Mouse (Mus musculus): ENCODE measurements at regions not wholly inside any gene's neighbourhood (a gene's known extent, or its start where the extent isn't known, plus 50 kb on each side); places are given as distances from the start of the nearest gene placed in this dataset.
A peak's percentile ranks its signal among the peaks of the same experiment; 100 is the strongest.

DNA sequence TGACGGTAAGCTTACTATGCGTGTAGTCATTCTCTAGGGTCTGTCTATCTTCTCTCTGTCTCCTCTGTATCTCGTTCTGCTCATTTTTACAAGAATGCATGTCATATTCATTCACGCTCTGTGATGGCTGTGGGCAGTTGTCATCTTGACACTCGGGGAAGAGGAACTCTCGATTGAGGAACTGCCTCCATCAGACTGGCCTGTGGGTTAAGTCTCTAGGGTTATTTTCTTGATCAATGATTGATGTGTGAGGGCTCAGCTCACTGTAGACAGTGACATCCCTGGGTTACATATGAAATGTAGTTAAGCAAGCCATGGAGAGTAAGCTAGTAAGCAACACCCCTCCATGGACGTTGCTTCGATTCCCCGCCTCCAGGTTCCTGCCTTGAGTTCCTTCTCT, 178.0 kb upstream of the Rreb1 start:
- Histone ChIP-seq H3K27ac (ENCODE audit: control insufficient read depth, insufficient read depth, low read depth, low read length) (no peak overlapping the region), H3K36me3 (ENCODE audit: control insufficient read depth, insufficient read depth, low read length) (no peaks in the 10 kb centered on the region), H3K4me1 (ENCODE audit: control insufficient read depth, insufficient read depth, low read length) (no peaks in the 10 kb centered on the region), H3K4me3 (ENCODE audit: control insufficient read depth, low read depth, low read length) (no peak overlapping the region), H3K27me3 (ENCODE audit: control insufficient read depth, insufficient read depth, low read length) (no peaks in the 10 kb centered on the region)
- TF ChIP-seq CTCF (IDR thresholded peaks at IDR 0.05; ENCODE audit: control insufficient read depth, insufficient read depth, insufficient replicate concordance, low read depth, low read length): no peak
- no peak for TF ChIP-seq POLR2A (IDR thresholded peaks at IDR 0.05; ENCODE audit: control insufficient read depth, low read depth, low read length)

DNA sequence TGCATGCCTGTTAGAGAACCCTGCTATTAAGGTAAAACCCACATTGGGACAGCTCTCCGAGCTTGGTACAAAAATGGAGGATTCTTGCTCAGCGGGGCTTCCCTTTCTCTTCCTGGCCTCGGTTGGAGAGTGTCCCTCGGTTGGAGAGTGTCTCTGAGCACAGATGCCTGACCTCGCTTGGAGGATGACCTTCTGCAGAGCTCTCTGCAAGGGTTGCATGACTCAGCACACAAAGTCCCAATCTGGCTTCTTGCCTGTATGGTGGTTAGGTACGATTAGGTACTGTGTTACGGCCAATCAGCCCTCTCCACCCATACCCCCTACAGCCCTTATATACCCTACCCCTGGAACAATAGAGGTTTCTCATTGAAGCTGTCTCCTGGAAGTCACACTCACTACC, 177.1 kb upstream of the Rreb1 start:
- H3K27me3 ChIP-seq (ENCODE audit: control insufficient read depth, insufficient read depth, low read length): no peaks in the 10 kb centered on the region
- peak overlapping the region; percentile 31 for H3K27ac ChIP-seq (ENCODE audit: control insufficient read depth, insufficient read depth, low read depth, low read length)

DNA sequence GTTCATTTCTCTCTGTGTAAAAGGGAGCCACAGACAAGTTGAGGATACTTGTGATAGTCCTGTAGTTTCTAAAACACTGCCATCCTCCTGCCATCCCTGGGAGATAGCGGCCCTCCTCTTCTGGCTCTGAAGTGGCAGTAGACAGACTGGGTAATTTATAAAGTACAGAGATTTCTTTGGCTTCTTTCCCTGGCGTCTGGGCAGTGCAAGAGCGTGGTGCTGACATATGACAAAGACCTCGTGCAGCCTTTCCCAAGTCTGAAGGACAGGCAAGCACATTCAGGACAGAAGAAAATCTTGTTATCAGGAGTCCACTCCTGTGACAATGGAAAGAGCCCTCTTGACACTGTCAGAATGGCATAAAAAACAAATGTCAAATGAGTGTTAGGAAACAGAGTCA, 175.9 kb upstream of the Rreb1 start:
- H3K4me1 ChIP-seq (ENCODE audit: control insufficient read depth, insufficient read depth, low read length): no peaks in the 10 kb centered on the region
- no peak overlapping the region for H3K27ac ChIP-seq (ENCODE audit: control insufficient read depth, insufficient read depth, low read depth, low read length)
- H3K27me3 ChIP-seq (ENCODE audit: control insufficient read depth, insufficient read depth, low read length): no peaks in the 10 kb centered on the region
- no peak for TF ChIP-seq CTCF (IDR thresholded peaks at IDR 0.05; ENCODE audit: control insufficient read depth, insufficient read depth, insufficient replicate concordance, low read depth, low read length)
- TF ChIP-seq POLR2A (IDR thresholded peaks at IDR 0.05; ENCODE audit: control insufficient read depth, low read depth, low read length): no peak
- no peaks in the 10 kb centered on the region for H3K36me3 ChIP-seq (ENCODE audit: control insufficient read depth, insufficient read depth, low read length)
- no peak overlapping the region for H3K4me3 ChIP-seq (ENCODE audit: control insufficient read depth, low read depth, low read length)

More for the DNA sequence above, 177.1 kb upstream of the Rreb1 start:
- no peak for TF ChIP-seq CTCF (IDR thresholded peaks at IDR 0.05; ENCODE audit: control insufficient read depth, insufficient read depth, insufficient replicate concordance, low read depth, low read length)
- no peak for TF ChIP-seq POLR2A (IDR thresholded peaks at IDR 0.05; ENCODE audit: control insufficient read depth, low read depth, low read length)
- Histone ChIP-seq H3K4me1 (ENCODE audit: control insufficient read depth, insufficient read depth, low read length) (no peaks in the 10 kb centered on the region), H3K4me3 (ENCODE audit: control insufficient read depth, low read depth, low read length) (no peak overlapping the region), H3K36me3 (ENCODE audit: control insufficient read depth, insufficient read depth, low read length) (no peaks in the 10 kb centered on the region)

DNA sequence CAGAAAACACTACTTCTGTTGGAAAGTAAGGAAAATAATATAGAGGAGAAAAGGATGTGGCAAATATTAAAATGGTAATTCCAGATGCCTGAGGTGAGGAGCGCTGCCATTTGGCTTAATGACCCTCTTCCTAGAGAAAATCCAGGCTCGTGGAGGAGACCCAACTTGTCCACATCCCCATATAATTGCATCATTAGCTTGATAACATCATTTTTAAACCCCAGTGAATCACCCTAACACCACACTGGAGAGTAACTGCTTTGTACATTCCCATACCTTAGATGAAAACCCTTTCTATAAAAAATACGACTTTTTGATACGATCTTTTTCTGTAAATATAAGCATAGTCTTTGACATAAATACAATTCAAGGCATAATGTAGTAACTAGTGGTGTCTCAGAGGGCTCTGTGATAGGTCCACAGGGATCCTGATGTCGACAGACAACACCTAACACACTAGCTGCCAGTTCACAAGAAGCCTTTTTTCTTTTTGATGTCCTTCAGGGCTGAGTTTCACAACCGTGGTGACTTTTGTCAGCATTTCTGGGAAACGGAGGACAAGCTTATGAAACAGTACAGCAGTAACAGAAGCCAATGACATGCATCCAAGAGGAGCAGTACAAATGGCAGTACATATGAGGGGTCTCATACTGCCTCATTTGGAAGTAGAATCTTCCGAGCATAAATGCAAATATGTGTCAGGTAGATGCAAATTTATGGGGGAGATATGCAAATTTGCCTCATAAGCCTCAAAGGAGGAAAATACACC, 174.8 kb upstream of the Rreb1 start:
- H3K4me3 ChIP-seq (ENCODE audit: control insufficient read depth, low read depth, low read length): no peak overlapping the region
- TF ChIP-seq POLR2A (IDR thresholded peaks at IDR 0.05; ENCODE audit: control insufficient read depth, low read depth, low read length) (no peak), CTCF (IDR thresholded peaks at IDR 0.05; ENCODE audit: control insufficient read depth, insufficient read depth, insufficient replicate concordance, low read depth, low read length) (no peak)
- no peaks in the 10 kb centered on the region for H3K27me3 ChIP-seq (ENCODE audit: control insufficient read depth, insufficient read depth, low read length)
- no peaks in the 10 kb centered on the region for H3K4me1 ChIP-seq (ENCODE audit: control insufficient read depth, insufficient read depth, low read length)
- no peaks in the 10 kb centered on the region for H3K36me3 ChIP-seq (ENCODE audit: control insufficient read depth, insufficient read depth, low read length)
- no peak overlapping the region for H3K27ac ChIP-seq (ENCODE audit: control insufficient read depth, insufficient read depth, low read depth, low read length)

DNA sequence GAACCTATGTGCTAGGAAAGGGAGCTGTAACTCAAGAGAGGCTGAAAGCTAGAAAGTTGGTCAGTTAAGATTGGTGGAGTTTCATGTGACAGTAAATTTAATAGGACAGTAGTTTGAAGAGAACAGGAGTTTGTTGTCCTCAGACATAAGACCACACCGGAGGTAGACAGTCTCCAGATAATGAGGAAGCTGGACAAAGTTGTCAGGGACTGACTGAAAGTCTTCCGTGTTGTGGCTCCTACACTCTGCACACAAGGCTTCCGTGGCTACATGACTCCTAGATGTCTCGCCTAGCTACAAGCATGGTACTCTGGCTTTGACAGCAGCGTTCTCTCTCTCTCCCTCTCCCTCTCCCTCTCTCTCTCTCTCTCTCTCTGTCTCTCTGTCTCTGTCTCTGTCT, 171.9 kb upstream of the Rreb1 start:
- Histone ChIP-seq H3K4me1 (ENCODE audit: control insufficient read depth, insufficient read depth, low read length) (no peaks in the 10 kb centered on the region), H3K36me3 (ENCODE audit: control insufficient read depth, insufficient read depth, low read length) (no peaks in the 10 kb centered on the region), H3K4me3 (ENCODE audit: control insufficient read depth, low read depth, low read length) (no peak overlapping the region), H3K27ac (ENCODE audit: control insufficient read depth, insufficient read depth, low read depth, low read length) (no peak overlapping the region), H3K27me3 (ENCODE audit: control insufficient read depth, insufficient read depth, low read length) (no peaks in the 10 kb centered on the region)
- TF ChIP-seq POLR2A (IDR thresholded peaks at IDR 0.05; ENCODE audit: control insufficient read depth, low read depth, low read length) (no peak), CTCF (IDR thresholded peaks at IDR 0.05; ENCODE audit: control insufficient read depth, insufficient read depth, insufficient replicate concordance, low read depth, low read length) (no peak)

DNA sequence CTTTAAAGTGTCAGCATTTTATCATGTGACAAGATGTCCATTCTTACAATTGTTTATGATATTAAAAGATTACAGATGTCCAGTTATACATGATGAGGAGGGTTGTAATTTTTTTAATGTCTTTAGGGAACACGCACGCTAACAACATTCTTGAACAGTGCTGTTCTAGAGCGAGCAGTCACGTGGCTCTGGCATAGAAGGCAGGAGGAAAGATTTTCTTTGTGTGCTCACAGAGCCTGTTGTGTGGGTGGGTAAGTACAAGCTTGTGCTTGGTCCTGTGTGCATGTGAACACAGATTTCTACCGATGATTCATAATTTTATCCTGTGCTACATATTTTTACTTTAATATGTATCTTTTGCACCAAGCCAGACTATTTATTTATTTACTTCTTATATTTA, 169.1 kb upstream of the Rreb1 start:
- TF ChIP-seq CTCF (IDR thresholded peaks at IDR 0.05; ENCODE audit: control insufficient read depth, insufficient read depth, insufficient replicate concordance, low read depth, low read length) (no peak), POLR2A (IDR thresholded peaks at IDR 0.05; ENCODE audit: control insufficient read depth, low read depth, low read length) (no peak)
- H3K4me3 ChIP-seq (ENCODE audit: control insufficient read depth, low read depth, low read length): no peak overlapping the region
- H3K27me3 ChIP-seq (ENCODE audit: control insufficient read depth, insufficient read depth, low read length): no peaks in the 10 kb centered on the region
- no peaks in the 10 kb centered on the region for H3K36me3 ChIP-seq (ENCODE audit: control insufficient read depth, insufficient read depth, low read length)
- no peak overlapping the region for H3K27ac ChIP-seq (ENCODE audit: control insufficient read depth, insufficient read depth, low read depth, low read length)
- no peaks in the 10 kb centered on the region for H3K4me1 ChIP-seq (ENCODE audit: control insufficient read depth, insufficient read depth, low read length)

DNA sequence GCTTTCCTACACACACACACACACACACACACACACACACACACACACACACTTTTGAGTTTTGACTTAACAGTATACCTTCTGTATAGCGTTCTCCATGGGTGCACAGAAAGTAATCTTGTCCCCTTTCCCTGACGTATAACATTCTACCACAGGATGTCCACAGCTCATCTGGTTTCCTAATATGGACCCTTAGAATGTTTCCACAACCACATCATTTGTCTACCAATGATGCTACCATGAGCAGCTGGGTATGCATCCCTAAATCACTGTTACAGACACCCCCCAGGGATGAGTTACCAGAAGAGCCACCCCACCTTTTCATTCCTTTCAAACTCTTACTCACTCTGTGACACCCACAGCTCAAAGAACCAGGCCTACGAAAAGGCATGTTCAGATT, 166.8 kb upstream of the Rreb1 start:
- H3K4me1 ChIP-seq (ENCODE audit: control insufficient read depth, insufficient read depth, low read length): no peaks in the 10 kb centered on the region
- no peaks in the 10 kb centered on the region for H3K36me3 ChIP-seq (ENCODE audit: control insufficient read depth, insufficient read depth, low read length)
- no peaks in the 10 kb centered on the region for H3K27me3 ChIP-seq (ENCODE audit: control insufficient read depth, insufficient read depth, low read length)
- H3K27ac ChIP-seq (ENCODE audit: control insufficient read depth, insufficient read depth, low read depth, low read length): no peak overlapping the region
- TF ChIP-seq POLR2A (IDR thresholded peaks at IDR 0.05; ENCODE audit: control insufficient read depth, low read depth, low read length): no peak
- no peak for TF ChIP-seq CTCF (IDR thresholded peaks at IDR 0.05; ENCODE audit: control insufficient read depth, insufficient read depth, insufficient replicate concordance, low read depth, low read length)
- no peak overlapping the region for H3K4me3 ChIP-seq (ENCODE audit: control insufficient read depth, low read depth, low read length)

All from testis, adult 2 months (tissue).